Mouse (Mus musculus): ENCODE results near the gene Tmco4.

The Tmco4 gene

DNA sequence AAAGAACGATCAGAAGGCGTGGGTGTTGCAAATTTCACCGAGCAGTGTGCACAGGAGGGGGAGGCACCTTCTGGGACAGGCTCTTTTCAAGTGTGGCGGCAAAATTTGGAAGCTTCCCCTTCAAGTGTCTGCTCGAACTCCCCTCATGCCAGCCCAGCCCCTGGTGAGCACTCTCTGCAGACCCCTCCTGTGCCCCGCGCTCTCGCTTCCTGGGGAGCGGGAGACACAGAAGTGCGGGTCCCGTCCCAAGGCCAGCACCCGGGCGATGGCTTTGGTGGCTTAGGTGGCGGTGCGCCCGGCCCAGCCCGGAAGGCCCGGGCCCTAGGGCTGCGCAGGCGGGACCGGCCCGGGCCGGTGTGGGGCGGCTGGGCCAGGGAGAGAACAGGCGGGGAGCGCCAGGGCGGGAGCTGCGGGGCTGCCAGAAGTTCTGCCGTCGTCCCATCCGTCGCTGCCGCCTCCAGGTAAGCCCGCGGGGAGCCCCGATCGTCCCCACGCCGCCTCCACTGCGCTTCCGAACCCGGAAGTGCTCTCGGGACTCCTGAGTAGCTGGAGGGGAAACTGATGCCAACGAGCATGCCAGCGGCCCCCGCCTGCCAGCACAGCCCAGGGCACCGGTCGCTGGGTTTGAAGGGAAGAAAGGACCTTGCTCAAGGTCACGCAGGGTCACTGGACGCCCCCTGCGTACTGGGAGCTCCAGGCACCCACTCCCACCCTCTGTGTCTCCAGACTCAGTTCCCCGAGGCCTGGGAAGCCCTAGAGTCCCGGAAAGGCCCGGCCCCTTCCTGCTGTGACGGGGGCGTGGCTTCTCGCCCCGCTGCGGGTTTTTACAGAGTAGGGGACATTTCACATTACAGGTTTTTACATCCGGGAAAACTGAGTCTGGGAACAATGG lies at the start of gene Tmco4:
Gene Tmco4 (plus strand): TSS at position 62 of the 892 bp plus-strand sequence.
- DNase-seq, result peak; percentile 86

DNA sequence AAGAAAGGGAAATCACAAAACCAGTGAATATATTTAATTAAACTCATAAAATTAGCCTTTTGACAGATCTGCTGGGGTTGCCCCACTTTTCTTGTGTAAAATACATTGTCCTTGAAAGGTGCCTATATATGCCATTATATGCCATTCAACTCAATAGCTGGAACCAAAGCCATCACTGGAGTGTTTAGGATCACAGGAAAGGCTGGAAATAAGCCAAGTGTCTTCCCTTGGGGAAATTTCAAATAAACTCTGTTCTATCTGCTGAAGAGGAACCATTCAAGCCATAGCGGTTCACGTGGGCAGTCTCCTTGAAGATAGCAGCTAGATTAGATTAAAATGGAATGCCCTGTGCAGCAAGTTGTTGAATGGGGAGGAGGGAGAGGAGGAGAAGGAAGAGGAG lies 47.1 kb upstream of the Tmco4 start:
- DNase-seq, result no peak

DNA sequence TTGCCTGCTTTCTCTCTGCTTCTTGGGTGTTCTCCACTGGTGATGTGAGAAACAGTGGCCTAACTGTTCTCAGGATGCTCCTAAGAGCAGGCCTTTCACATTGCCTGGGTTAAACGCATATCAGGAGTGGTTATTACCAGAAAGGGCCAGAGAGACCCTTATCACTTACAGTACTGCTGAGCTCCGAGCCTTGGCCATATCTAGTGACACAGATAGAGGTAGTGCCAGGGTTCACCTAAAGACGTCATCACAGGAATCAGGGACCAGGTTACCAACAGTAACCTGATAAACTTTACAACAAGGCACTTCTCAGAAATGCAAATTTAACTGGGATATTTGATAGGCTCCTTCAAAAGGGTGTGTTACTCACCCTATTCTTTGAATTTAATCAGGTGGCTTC lies 38.8 kb upstream of the Tmco4 start:
- no peak for DNase-seq

DNA sequence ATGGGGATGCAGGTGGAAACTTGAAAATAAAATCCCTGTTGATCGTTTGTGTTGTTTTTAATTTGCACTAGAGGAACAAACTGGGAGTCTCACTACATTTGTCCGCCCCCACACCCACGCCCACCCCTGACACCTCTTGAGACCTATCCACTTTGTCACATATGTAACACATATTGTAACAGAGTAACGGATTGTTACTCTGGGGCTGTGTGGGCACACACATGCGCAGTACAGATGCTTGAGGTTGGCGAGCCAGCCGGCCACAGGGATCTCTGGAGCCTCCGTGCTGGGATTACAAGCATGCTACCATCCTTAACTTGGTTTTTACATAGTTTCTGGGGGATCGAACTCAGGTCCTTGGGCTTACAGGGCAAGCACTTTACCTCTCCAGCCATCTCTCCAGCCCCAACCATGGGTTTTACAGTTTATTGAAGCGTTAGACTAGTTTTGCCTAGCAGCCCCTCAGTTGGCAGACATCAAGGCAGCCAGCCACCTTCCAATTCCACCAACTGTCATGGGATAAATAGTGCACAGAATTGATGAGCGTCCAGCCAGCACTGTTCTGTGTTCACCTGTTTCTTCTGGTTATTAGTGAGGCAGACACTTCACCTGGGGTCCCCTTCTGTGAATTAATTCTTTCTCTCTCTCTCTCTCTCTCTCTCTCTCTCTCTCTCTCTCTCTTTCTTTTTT lies 38.1 kb upstream of the Tmco4 start:
- DNase-seq, result no peak

DNA sequence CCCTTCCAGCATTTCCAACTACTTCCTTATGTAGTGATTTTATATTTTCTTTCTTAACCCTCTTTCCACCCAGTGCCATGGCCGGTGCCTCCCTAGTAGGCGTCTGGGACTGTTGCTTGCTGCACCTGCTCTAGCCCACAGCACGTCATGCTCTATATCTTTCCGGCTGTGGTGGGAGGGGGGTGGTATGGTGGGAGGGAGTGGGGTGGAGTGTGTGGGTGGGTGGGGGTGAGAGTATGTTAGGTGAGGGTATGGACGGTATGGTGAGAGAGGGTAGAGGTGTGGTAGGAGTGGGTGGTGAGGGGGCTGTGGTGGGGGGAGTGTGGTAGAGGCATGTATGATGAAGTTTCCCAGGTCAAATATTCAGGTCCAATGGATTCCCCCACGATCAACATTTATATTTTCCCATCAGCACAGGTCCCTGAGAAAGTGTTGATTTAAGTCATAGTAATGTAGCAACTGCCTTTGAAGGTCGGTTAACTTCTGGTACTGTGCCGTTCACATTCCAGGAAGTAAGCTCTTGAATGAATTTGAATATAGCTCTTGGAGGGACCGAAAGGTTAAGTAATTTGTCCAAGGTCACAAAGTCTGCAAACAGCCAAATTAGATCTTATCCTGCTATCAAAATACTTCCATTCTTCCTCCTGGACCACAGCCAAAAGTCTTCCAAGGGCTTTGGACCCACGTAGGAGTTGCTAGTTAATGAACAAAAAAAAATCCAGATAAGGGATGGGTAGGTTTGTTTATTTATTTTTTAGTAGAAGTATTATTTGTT lies 34.0 kb upstream of the Tmco4 start:
- DNase-seq, result no peak

DNA sequence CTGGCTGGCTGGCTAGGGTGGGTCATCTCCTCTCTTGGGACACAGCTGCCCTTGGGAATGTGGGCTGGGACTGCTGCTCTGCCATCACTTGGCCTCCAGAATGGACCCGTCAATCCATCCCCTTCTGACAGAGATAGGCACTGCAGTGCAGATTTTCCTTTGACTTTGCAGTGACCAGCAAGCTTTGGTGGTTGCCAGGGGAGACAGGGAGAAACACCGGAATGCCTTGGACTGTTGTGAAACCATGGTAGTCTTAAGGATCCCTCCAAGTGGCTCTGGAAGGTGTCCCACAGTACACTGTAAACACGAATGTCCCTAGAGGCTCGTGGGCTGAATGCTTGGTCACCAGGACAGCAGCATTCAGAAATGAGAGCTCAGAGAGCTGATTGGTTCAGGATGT lies 33.2 kb upstream of the Tmco4 start:
- no peak for DNase-seq

DNA sequence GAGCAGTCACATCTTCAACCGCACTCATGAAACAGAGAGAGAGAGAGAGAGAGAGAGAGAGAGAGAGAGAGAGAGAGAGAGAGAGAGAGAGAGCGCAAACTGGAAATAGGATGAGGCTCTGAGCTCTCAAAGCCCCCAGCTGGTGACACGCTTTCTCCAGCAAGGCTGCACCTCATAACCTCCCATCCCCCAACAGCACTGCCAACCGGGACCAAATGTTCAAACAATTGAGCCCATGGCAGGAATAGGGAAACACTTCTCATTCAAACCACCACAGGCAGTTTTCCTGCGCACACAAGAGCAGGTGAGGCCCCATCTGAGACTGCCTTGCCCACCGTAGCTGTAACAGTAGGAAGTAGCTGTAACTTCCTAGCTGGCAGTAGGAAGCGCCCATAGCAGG lies 31.3 kb upstream of the Tmco4 start:
- DNase-seq, result no peak

DNA sequence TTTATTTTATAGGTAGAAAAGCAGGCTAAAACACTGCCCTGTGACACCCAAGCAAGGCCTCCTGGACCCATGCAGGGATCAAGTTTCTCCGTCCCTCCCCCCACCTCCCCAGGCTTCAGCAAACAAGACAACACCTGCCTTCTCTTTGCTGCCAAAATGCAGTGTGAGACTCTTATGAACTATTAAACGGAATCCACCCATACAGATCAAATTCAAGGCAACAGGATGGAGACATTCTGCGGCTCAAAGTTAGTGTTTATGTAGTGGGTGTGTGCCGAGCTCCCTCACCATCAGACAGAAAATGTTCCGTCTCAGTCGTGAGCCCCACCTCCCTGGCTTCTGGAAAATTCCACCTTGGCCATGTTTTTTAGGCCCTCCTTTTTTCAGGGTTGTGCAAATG lies 30.7 kb upstream of the Tmco4 start:
- no peak for DNase-seq

DNA sequence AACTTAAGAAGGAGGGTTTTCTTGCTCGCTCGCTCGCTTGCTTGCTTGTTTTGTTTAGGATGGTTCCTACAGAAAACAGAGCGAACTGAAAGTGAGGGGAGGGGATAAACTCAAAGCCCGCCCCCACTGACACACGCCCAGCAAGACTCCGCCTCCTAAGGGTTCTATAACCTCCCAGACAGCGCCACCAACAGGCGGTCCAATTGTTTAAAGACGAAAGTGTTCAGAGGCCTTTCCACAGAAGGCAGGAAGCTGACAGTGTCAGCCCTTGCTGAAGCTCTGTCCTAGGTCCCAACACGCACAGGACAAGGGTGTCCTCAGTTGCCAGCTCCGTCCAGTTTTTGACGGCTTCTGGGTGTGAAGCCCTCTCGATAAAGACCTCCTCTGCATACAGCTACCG lies 29.0 kb upstream of the Tmco4 start:
- peak; percentile 92 to 94 for DNase-seq

DNA sequence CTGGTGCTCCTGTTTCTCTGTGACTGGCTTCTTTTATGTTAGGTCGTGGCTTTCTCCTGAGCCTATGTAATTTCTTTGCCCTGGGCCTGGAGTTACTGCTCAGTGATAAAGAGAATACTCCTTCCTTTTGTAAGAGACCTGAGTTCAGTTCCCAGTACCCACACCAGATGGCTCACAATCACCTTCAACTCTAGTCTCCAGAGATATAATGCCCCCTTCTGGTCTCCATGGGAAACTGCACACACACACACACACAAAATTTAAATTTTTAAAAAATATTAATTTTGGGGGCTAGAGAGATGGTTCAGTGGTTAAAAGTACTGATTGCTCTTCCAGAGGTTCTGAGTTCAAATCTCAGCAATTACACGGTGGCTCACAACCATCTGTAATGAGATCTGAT lies 24.4 kb upstream of the Tmco4 start:
- DNase-seq, result no peak

DNA sequence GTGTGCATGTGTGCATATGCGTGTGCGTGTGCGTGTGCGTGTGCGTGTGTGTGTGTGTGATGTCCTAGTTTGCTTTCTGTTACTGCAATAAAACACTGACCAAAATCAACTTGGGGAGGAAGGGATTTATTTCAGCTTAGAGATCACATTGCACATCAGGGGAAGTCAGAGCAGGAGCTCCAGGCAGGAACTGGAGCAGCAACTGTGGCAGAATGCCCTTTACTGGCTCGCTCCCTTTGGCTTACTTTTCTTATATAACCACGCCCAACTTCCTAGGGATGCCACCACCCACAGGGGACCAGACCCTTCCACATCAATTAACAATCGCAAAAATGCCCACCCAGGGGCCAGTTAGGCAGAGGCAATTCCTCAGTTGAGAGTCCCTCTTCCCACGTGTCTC lies 14.1 kb upstream of the Tmco4 start:
- DNase-seq, result no peak

DNA sequence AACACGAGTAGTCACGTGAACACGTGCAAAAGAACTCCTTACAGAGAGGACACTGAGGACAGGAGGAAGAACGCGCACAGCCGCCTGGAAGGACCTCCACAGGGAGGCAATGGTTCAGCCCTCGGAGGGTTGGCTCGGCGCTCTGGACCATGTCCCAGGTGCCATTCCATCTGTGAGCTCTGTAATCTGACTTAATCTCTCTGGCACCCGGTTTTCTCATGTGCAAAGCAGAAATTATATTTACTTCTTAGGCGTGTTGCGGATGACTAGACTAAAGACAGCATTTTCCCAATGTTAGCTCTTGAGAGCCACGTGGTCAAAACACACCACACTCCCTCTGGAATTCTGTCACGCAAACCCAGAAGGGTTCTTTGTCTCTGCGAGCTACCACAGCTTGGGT lies 13.6 kb upstream of the Tmco4 start:
- DNase-seq, result no peak

DNA sequence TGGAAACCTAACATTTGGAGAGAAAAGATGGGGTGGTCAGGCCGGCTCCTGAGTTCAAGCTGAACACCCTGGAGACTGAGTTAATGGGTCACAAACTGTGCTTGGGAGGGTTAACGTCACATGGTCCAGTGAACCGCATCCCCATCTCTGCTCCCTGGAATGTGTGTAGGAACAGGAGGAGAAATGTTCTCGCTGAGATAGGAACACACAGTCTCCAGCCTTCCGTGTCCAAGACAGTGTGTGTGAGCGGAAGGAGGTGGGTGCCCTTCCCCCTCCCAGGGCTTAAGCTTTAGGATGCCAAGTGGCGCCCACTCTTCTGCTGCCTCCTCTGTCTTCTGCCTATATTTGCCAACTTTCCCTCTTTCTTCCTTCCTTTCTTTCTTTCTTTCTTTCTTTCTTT lies 12.8 kb upstream of the Tmco4 start:
- no peak for DNase-seq

DNA sequence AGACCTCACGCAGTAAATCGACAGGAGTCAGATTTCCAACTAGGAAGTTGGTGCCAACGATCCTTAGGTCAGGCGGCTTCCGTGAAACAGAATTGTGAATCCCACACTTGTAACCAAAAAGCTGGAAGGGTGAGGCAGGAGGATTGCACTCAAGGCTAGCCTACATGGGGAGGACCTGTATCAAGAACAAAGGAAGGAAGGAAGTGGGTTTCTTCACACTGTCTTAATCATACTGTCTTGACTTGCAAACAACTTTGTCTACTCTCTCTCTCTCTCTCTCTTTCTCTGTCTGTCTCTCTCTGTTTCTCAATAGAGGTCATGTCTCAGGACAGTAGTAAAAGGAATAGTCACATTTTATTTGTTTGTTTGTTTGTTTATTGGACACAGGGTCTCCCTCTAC lies 10.0 kb upstream of the Tmco4 start:
- DNase-seq, result no peak

DNA sequence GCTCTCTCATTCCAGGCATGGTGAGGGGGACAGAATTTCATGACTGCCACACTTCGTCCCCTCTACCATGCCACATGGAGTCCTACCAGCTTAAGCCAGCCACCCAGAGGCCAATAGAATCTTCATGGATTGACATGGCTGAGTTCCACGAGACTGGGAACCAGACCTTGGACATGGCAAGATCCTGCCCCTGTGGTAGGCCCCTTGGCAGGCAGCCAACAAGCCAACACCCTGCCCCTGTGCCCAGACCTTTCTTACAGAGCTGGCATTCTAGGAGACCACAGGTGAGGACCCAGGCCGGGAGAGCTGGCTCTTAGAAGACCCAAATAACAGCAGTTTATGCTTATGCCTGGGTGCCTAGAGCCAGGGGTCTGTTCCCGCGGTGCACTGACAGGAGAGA lies 6.8 kb upstream of the Tmco4 start:
- DNase-seq, result no peak

DNA sequence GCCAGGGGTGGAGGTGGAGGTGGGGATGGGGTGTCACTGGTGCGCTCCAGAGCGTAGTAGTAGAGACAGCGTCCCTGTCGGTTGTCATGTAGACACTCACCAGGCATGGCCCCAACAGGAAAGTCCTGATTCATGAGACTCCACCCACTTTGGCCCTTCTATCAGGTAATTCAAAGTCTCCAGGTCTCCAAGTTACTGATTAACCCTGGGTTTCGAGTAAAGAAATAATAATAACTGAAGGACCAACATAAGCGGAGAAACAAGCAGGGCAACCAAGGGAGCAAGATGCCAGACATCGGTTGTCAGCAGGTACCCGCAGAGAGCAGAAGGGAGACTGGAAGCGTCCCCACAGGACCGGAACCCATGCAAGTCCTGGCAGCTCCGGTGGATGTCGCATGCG lies 5.8 kb upstream of the Tmco4 start, which contains the start of gene Rnf186:
Gene Rnf186 (plus strand): TSS at position 247 of the 400 bp plus-strand sequence.
- DNase-seq, result no peak

DNA sequence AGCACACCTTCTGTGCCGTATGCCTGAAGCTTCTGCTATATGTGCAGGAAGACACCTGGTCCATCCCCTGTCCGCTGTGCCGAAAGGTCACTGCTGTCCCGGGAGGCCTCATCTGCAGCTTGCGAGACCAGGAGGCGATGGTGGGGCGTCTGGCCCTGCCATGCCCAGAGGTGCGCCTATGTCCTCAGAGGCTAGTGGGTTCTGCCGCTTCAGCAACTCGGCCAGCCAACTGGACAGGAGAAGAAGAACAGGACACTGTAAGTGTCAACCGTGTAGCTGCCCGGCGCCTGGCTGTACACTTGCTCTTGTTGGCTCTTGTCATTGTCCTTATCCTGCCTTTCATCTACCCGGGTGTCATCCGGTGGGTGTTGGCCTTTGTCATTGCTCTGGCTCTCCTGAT lies 5.2 kb upstream of the Tmco4 start:
- no peak for DNase-seq

DNA sequence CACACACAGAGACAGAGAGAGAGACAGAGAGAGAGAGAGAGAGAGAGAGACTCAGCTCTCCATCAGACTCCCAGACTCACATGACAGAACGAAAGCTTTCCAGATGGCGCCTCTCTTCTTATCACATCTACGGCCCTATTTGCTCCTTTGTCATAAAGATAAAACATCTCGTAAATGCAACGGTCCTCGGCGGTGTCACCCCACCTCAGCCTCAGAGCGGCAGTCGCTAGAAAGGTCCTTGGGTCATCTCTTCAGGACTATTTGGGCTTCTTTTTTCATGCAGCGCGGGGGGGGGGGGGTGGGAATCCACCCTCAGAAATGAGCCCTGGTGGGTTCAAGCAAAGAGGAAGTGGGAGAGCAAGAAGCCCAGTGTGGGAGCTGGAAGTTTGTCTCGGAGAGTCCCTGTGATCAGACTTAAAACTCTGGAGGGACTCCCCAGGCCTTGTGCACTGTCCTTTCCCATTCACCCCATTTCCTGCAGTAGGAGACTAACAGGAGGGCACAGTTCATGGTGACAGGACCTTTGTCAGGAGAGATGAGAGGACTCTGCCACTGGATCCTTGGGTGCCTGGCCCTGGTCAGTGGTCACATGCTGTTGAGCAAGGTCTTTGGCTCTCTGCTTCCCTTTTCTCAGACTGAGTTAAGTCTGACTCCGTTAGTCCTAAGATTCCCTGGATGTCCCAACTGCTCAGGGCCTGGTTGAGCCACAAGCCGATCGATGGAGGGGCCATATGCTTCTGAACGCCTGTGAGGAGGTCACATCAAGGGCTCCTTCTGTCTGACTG lies 3.7 kb upstream of the Tmco4 start:
- no peak for DNase-seq

DNA sequence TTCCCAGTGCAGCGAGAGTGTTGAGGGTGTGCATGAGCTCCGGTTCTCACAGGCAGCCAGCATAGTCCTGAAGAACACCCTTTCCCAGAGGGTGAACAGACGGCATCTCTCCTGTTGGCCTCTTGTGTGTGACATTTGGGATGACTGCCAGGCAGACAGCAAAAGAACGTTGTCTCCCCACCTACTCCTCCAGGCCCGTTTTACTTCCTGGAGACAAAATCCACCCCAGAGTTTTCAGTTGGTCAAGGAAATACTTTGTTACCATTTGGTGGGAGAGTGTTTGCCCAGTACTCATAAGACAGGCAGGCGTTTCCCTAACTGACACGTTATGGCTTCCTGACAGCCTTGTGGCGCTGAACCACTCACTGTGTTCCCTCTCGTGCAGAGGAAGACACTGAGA lies 3.0 kb upstream of the Tmco4 start:
- DNase-seq, result no peak

DNA sequence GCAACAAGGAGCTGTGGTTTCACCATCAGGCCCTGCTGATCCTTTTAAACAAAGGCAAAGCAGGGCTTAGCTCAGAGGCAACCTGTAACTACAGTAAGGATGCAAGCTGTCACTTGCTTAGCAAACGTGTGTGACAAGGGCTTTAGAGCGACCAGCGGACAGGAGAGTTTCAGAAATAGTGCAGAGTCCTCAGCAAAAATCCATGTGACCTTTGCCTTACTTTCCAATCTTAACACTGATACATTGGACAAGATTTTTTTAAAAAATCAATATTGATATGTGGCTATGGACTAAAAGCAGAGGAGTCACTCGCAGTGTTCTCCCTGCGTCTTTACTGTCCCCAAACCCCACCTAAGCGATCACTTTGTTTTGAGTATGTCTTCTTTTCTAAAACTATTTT lies 1.3 kb upstream of the Tmco4 start:
- no peak for DNase-seq

DNA sequence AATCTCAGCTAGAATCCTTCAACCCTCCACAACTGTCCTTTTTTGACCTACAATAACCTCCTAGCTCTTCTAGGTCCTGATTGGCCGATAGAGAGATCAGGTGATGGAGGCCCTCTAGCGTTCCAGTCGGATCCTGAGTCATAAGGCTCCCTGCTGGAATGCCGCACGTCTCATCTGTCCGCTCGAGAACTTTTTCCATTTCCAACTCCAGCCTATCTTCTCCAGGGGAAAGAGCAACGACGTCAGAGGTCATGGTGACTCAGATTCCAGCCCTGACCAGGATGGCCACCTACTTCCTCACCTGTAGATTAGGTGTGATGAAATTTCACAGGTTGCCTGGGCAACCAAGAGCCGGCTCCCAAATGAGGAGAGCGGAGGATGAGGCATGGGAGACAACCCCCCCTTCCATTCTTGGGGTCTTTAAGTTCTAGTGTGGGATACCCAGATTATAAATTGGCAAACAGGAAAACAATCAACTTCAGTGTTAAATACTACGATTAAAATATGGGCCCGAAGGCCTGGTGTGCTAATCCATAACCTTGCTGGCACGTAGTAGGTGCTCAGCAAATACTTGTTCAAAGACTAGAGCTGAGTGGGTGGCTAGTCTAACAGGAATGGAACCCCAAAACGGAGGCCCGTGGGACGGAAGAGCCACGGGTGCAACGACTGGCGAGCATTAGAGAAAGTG lies 405 bp upstream of the Tmco4 start:
- DNase-seq, result peak; percentile 66 to 70

DNA sequence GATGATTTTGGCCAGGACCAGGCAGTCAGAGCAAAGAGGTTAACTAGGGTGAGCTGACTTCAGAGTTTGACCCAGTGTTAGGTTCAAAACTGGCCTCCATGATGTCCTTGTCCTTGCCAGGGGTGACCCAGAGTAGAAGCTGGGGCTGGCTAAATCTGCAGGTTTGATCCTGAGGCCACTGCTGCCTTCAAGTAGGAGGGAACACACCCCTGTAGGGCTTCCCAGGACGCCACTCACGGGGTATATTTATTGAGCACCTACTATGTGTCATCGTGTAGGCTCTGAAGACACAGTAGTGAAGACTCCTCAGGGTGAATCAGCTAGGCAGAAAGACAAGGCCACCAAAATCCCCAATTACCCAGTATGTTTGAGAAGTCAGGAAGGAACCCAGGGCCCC lies 1.0 kb downstream of the Tmco4 start:
- DNase-seq, result no peak

Data from B cell, adult 2 months (primary cell).